Mouse (Mus musculus) NIH3T3 (cell line): Measurements from ENCODE around the gene Szrd1.

Source experiments
- DNase-seq: peaks from one replicate; pipeline ENCODE4 v3.0.0-alpha.2; 2012; ENCODE audit warnings: low read depth

Gene Szrd1

DNA sequence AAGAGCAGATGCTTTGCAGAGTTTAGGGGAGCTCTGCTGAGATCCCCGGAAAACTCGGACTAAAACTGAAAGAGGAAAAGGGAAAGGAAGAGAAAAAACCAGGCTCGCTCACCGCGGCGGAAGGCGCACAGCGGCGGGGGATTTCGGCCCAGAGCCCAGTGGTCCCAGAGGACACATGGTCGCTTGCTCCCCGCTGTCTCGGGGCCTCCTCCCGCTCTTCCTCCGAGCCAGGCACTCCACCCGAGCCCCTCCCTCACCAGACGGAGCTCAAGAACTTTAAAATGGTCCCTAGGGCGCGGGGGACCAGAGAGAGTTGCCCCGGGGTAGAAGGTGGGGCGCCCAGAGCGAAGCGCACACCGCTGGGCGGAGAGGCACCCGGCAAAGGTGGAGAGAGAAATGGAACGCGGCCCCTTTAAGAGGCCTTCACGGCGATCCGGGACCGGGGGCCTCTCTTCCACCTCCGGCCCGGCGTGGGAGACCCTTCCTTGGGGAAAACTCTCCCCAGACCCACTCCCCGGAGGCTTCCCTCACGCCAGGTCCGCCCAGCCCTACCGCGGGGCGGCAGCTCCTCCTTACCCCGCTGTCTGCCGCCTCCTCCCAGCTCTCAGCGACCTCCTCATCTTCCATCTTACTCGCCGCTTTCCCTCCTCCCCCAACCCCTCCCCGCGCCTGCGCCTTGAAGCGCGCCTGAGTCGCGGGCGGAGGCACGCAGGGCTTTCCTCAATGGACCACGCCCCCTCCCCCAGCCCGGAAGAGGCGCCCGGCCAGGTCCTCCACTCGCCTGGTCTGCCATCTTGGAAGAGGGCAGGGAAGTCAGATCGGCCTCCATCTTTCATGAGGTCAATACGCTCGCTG, at the start of gene Szrd1:
Szrd1 (minus strand) TSS at position 660 of the 855 bp plus-strand sequence.
- peak; percentile 99 for DNase-seq

GRCm38 (mm10) chr4:141186923-141187836, 47.6 kb upstream of the Szrd1 start:
- DNase-seq = no peak

DNA sequence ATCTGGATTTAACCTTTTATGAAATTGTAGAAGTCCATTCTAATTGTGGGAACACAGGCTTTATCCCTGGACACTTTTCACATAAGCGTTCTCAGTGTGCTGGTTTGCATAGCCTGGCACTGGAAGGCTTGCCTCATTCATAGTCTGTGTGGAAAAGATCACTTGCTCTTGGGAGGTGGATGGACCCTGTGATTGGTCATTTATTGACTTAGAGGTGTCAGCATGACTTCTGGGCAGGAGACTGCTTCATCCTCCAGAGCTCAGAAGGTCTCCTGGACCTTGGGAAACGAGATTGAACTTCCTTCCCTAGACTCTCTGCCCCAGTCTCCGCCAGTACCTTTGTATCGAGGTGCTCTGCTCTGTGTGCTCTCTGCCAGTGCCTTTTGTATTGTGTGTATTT, 44.9 kb upstream of the Szrd1 start:
- DNase-seq = no peak

- DNase-seq = no peak
Measured at GRCm38 (mm10) chr4:141183932-141184331, 44.4 kb upstream of the Szrd1 start.

DNA sequence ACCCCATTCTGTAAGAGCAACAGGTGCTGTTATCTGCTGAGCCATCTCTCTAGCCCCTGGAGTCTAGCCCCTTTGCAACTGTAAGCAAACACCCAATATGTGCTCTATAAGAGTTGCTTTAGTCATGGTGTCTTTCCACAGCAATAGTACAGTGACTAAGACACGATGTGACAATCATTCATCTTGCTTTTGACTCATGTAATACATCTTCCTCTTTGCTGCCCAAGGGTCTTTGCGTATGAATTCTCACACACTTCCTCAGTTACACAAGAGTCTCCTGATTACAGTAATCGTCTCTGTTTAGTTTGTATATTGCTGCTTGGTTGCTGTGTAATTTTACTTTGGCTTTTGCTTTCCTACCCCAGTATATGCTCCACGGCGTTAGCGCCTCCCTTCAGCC, 42.4 kb upstream of the Szrd1 start:
- DNase-seq = no peak

DNA sequence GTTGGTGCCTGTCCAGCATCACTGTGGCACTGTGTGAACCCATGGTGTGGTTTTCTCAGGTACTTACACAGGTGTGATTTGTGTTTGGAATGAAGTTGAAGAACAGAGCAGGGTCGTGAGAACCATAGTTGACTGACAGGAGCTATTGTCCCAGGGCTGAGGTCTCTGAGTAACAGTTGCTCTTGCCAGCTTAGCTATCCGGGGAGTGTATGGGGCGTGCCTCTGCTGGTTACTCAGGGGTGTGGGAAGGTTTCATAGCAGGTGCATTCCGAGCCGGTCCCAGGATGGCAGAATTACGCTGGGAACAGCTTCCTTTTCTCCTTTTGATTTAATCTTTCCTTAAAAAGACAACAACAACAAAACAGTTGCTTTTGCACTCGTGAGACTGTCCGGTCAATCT, 41.3 kb upstream of the Szrd1 start:
- no peak for DNase-seq

DNA sequence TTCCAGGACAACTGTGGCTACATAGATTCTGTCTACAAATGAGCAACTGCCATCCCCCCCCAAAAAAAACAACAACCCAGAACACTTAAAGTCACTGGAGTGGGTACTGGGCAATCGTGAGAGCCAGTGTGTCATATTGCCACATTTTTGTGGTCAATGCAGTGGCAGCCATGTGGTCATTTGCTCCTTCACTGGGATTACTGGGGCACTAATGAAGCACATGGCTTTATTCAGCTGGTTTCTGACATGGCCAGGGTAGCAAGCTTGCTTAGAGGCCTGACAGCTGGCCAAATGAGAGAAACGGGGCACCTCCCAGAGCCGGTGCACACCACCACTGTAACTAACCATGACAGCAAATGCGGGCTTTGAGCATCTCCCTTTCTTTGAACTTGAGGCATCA, 38.9 kb upstream of the Szrd1 start:
- no peak for DNase-seq

GRCm38 (mm10) chr4:141176328-141176838, 36.8 kb upstream of the Szrd1 start:
- DNase-seq = no peak

- DNase-seq = no peak
Measured at GRCm38 (mm10) chr4:141175783-141176182, 36.2 kb upstream of the Szrd1 start.

GRCm38 (mm10) chr4:141172121-141172520, 32.5 kb upstream of the Szrd1 start:
- DNase-seq = no peak

GRCm38 (mm10) chr4:141167156-141167555, 27.6 kb upstream of the Szrd1 start:
- DNase-seq = no peak

GRCm38 (mm10) chr4:141165744-141166292, 26.2 kb upstream of the Szrd1 start:
- DNase-seq = no peak

DNA sequence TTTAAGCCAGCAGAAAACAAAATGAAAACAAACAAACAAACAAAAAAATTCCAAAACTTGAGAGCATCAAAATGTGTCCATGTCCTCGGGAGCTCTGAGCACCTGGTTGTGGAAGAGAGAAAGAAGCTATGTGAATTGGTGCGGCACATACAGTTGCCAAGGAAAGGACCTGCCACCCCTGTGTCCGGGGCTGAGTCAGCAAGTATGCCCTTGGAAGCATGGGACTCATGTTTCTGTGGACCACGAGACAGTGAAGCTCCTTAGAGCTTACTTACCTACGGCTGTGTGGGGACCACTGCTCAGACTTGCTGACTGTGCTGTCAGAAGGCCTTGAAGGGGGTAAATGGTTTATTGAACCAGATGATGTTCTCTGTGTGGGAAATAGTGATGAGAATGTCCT, 24.2 kb upstream of the Szrd1 start:
- DNase-seq = no peak

GRCm38 (mm10) chr4:141161699-141162208, 22.2 kb upstream of the Szrd1 start:
- no peak for DNase-seq

DNA sequence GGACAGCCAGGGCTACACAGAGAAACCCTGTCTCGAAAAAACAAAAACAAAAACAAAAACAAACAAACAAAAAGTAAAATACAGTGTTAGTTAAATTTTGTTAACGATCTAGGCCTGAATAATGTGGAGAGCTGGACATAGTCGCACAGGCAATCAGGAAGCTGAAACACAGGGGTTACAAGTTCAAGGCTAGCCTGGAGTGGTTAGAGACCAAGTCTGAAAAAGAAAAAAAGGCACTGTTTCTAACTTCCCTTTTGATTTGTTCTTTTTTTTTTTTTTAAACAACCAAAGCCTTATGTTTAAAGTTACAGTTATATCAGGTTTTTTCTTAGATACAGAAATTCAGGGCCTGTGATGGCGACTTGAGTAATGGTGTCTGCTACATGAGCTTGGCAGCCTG, 20.6 kb upstream of the Szrd1 start:
- no peak for DNase-seq

DNA sequence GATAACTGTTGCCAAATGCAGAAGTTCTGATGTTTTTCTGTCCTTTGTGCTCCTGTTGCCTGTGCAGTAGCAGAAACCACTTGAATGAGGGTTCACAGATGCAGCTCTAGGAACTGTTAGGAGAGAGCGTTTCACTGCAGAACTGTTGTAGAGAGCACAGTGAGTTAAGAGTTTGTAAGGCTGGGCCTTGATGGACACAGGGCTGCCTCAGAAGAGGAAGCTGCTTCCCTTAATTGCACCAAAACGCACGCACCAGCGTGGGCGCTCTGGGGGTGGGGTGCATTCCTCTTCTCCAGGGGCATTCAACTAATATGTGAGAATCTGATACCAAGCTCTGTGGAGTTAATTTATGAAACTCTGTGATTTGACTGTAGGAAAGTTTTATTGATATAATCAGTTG, 20.1 kb upstream of the Szrd1 start:
- DNase-seq = no peak

DNA sequence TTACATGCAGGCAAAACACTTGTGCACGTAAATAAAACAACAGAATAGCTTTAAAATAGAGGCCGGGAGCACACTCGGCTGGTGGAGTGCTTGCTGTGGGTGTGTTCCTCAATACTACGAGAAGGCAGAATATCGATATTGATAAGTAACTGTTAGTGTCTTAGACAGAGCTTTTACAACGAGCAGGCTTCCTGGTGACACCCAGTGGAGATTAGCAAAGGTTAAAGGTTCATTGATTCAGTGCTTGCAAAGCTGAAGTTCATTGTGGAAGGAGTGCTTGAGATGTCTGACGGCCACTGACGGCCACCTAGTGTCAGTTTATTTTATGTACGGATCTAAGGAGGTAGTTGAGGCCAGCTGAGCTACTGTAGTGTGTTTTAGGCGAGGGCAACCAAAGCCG, 19.5 kb upstream of the Szrd1 start:
- DNase-seq = no peak

GRCm38 (mm10) chr4:141158609-141159008, 19.0 kb upstream of the Szrd1 start:
- DNase-seq = no peak

DNA sequence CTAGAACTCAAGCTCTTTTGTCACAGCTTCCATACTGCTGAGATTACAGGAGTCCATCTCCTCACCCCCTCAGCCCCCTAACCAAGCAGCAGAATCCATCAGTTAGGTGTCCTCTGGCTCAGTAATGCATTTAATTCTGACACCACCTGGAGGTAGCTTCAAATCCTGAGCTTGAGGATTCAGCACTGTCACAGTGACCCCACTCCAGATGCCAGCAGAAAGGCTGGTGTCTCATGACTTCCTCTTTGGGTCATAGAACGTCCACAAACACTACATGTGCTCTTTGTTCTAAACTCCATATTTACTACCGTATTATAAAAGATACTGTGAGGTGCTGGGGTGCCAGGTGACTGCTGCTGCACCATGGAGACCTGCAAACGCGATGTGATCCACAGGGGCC, 17.9 kb upstream of the Szrd1 start:
- no peak for DNase-seq

DNA sequence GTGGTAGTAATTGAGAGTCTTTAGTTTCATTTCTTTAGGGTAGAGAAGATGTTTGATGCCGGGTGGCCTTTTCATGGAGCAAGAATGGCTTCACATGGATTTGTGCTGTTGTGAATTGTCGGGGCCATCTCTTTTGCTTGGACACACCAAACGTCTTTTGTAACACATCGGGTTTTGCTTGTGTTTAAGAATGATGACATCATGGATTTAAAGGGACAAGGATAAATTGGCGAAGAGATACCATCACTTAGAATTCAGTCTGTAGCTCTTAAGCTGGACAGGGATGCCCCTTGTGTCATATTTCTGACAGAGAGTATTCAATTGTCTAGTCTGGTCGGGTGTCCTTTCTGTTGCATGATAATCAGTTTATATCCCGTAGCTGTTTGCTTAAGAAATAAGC, 9.5 kb upstream of the Szrd1 start:
- no peak for DNase-seq

DNA sequence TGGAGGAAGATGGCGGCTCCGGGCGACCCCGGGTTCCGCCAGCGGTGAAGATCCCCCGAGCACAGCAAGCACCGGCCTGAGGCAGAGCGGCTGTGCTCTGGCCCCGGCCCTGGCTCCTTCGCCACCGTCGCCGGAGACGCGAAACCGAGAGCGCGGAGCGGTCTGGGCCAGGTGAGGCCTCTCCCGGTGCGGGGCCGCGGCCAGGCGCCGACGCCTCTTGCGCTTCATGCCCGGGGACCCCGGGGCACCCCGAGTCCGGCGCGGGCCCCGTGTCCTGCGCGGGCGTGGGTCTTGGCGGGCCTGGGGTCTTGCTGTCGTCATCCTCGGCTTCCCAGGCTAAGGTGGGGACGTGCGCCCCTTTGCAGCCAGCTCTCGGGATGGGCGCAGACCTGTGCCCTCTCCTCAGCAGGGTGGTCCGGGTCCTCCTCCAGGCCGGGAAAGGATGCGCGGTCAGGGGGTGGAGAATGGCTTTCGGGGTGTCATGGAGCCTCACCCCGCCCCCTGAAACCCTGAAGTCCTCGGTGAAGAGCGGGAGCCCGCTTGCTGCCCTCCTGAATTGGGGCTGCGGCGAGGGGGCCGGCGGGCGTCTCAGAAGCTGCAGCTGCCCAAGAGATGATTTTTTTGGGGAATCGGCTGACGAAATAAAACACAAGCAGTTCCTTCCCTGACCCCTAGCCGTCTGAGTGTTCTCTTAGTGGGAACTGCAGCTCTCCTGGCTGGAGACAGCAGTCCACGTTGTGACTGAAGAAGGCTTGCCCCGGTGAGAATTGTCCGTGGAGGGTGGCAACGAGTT, 8.6 kb upstream of the Szrd1 start:
- peak; percentile 52 for DNase-seq
